Mouse (Mus musculus): Measurements from ENCODE around the gene Zfp457.
"Not testable (repeated sequence)": the region's sequence is repeated elsewhere in the genome, so short reads cannot be mapped to it uniquely, and the experiment has no call there.

Gene Zfp457

GRCm38 (mm10) chr13:67305822-67306672 is at the start of gene Zfp457:
Gene Zfp457 (minus strand): TSS chr13:67306485.
- peak; percentile 91 for DNase-seq (ENCODE audit: low spot score)

GRCm38 (mm10) chr13:67351854-67352253 is 45.6 kb upstream of the Zfp457 start:
- DNase-seq (ENCODE audit: low spot score): no peak

GRCm38 (mm10) chr13:67343422-67343821 is 37.1 kb upstream of the Zfp457 start:
- DNase-seq (ENCODE audit: low spot score): no peak

- DNase-seq (ENCODE audit: low spot score): no peak
Observed at GRCm38 (mm10) chr13:67332877-67333276, 26.6 kb upstream of the Zfp457 start.

- peak; percentile 82 for DNase-seq (ENCODE audit: low spot score)
Observed at GRCm38 (mm10) chr13:67332019-67332724, 25.9 kb upstream of the Zfp457 start, which contains the start of gene Zfp595. Gene Zfp595 (minus strand): TSS chr13:67332570.

GRCm38 (mm10) chr13:67306718-67307117 is 433 bp upstream of the Zfp457 start:
- DNase-seq (ENCODE audit: low spot score): no peak

GRCm38 (mm10) chr13:67278314-67278713 is 28.0 kb downstream of the Zfp457 start, which contains the start of gene Zfp458:
Gene Zfp458 (minus strand): TSS chr13:67278466.
- DNase-seq (ENCODE audit: low spot score): peak; percentile 17

- not testable (repeated sequence) for DNase-seq (ENCODE audit: low spot score)
Observed at GRCm38 (mm10) chr13:67269383-67270065, 36.8 kb downstream of the Zfp457 start.

GRCm38 (mm10) chr13:67268568-67269369 is 37.5 kb downstream of the Zfp457 start:
- DNase-seq (ENCODE audit: low spot score): peak; percentile 82
